Mouse (Mus musculus): ENCODE results near the gene Cmas. TPM values are rescaled to one million over a fixed set of nuclear protein-coding genes. Genes with fewer than 3 reads are reported as not detected.

Gene Cmas
- polyA plus RNA-seq, 1 experiment from 2014 or later, result 57.4 TPM

GRCm38 (mm10) chr6:142795087-142795486 lies 38.6 kb downstream of the Cmas start:
- Histone ChIP-seq H3K27ac (no peak overlapping the region), H3K79me2 (ENCODE audit: inconsistent target) (no peaks in the 10 kb centered on the region)
- WGBS (ENCODE audit: missing documents), result 92% methylated on average over 9 of the region's 9 CpGs

GRCm38 (mm10) chr6:142795655-142796441 lies 39.4 kb downstream of the Cmas start:
- WGBS (ENCODE audit: missing documents), result 93% methylated on average over 12 of the region's 15 CpGs
- Histone ChIP-seq H3K27ac (no peak overlapping the region), H3K79me2 (ENCODE audit: inconsistent target) (no peaks in the 10 kb centered on the region), H3K36me3 (ENCODE audit: inconsistent target) (no peaks in the 10 kb centered on the region), H3K4me3 (ENCODE audit: inconsistent target) (no peak overlapping the region)

More at GRCm38 (mm10) chr6:142795087-142795486, 38.6 kb downstream of the Cmas start:
- no peaks in the 10 kb centered on the region for H3K36me3 ChIP-seq (ENCODE audit: inconsistent target)
- no peak overlapping the region for H3K4me3 ChIP-seq (ENCODE audit: inconsistent target)

DNA sequence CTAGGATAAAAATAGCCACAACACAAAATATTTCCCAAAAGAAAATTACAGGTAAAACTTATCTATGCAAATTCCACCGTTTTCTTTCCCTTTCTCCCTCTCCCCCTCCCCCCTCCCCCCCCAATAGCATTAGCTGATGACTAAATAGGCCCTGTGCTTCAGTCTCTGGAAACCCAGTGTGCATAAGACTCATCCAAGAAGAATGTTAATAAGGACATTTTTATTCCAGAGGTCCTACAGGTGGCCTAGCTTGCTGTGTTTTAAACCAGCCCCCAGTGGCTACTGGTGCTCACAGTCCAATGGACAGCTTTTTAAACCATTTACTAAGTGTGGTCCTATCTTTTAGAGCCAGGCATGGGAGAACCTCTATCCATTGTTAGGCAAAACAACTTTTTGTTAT lies 41.5 kb downstream of the Cmas start:
- Histone ChIP-seq H3K36me3 (ENCODE audit: inconsistent target) (no peaks in the 10 kb centered on the region), H3K79me2 (ENCODE audit: inconsistent target) (no peaks in the 10 kb centered on the region), H3K4me3 (ENCODE audit: inconsistent target) (no peak overlapping the region), H3K27ac (no peak overlapping the region)
- WGBS (ENCODE audit: missing documents), result 90% methylated on average over 1 of the region's 1 CpGs

DNA sequence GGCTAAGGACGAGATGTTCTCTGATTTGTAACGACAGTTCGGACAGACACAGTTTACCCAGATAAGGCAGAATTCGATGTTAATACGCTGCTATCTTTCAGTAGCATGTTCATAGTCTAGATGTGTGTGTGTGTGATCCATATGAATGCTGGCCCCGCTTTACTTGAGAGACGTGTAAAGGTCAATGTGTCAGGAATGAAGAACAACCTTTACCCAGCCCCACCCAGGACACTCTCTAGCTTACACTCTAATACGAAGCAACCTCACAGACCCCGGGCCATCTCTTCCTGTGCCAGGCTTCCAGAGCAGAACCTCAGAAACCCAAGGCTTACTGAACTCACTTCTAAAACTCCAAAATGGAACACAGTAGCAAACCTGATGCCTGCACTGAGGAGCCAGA lies 42.4 kb downstream of the Cmas start:
- Histone ChIP-seq H3K4me3 (ENCODE audit: inconsistent target) (no peak overlapping the region), H3K27ac (no peak overlapping the region)
- 86% methylated on average over 9 of the region's 9 CpGs for WGBS (ENCODE audit: missing documents)

GRCm38 (mm10) chr6:142799704-142800374 lies 43.4 kb downstream of the Cmas start:
- Histone ChIP-seq H3K4me3 (ENCODE audit: inconsistent target) (no peak overlapping the region), H3K27ac (no peak overlapping the region), H3K79me2 (ENCODE audit: inconsistent target) (no peaks in the 10 kb centered on the region), H3K36me3 (ENCODE audit: inconsistent target) (no peaks in the 10 kb centered on the region)
- 73% methylated on average over 6 of the region's 7 CpGs for WGBS (ENCODE audit: missing documents)

More for the DNA sequence above, 42.4 kb downstream of the Cmas start:
- H3K36me3 ChIP-seq (ENCODE audit: inconsistent target), result no peaks in the 10 kb centered on the region
- H3K79me2 ChIP-seq (ENCODE audit: inconsistent target), result no peaks in the 10 kb centered on the region

DNA sequence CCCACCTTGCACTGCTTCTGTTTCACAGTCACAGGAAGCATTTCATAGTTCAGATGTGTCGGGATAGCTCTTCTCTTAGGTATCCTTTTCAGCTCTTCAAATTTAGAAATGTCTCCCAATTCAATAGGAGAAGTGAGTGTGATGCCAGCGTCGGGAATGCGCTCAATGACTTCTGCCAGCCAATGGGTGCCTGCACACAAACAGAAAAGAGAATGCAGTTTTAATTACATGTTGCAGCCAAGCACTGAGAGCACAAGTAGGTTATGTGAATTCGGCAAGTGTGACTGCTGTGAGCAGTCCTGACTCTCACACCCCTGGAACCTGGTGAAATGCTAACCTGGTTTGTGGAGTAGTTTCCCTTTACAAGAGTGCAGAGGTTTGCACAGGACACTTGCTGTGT lies 45.2 kb downstream of the Cmas start:
- no peak overlapping the region for H3K27ac ChIP-seq
- H3K36me3 ChIP-seq (ENCODE audit: inconsistent target), result no peaks in the 10 kb centered on the region
- no peaks in the 10 kb centered on the region for H3K79me2 ChIP-seq (ENCODE audit: inconsistent target)
- WGBS (ENCODE audit: missing documents), result 91% methylated on average over 5 of the region's 5 CpGs
- no peak overlapping the region for H3K4me3 ChIP-seq (ENCODE audit: inconsistent target)

DNA sequence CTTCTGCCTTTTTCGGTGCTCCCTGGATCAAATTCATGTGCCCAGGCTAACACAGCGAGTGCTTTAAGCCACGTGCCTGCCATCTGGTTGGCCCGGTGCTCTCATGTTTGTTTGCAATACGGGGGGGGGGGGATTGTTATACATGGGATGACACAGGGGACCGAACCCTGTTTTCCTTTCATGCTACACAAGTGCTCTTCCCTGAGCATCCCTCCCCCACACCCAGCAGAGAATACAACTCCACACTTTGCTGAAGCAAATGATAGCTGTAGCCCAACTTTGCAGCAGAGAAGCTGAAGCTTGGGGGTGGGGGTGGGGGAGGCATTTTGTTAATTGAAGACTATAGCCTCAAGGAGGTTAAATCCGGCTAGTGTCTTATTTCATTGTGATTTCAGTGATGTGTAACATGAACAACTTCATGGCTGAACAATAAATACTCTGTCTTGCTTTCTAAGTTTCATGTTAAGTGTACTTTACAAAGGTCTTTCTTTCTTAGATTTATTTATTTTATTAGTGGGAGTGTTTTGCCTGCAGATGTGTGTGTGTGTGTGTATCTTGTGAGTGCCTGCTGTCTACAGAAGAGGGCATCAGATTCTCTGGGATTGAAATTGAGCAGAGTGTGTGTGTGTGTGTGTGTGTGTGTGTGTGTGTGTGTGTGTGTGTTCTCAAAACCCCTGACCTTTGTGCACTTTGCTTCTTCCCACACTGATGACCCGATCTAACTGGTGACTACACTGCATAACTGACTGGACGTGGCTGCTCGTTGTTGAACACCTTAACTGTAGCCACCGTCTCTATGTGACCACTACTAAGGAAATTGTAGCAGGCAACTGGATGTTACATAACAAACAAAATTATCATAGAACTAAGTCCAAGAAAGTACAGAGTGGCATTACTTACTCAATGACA lies 46.4 kb downstream of the Cmas start:
- no peak overlapping the region for H3K27ac ChIP-seq
- 78% methylated on average over 11 of the region's 11 CpGs for WGBS (ENCODE audit: missing documents)
- H3K79me2 ChIP-seq (ENCODE audit: inconsistent target), result no peaks in the 10 kb centered on the region
- H3K36me3 ChIP-seq (ENCODE audit: inconsistent target), result no peaks in the 10 kb centered on the region
- no peak overlapping the region for H3K4me3 ChIP-seq (ENCODE audit: inconsistent target)

DNA sequence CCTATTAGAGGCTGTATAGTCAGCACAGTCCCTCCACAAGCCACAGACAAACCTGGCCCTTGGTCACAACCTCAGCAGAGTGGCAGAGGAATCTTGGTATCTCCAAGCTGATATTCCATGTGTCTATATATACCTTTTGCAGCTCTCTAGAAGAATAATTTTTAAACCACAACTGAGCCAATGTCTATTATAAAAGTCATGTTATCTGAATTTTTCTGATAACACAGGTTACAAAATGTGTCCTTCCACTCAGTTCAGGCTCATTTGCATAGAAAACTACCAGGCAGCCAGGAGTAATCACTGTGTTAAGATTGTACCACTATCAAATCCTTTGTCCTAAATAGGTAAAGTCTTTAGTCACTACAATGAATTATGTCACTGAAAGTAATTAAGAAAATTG lies 47.9 kb downstream of the Cmas start, which contains the start of gene Sult6b2:
Sult6b2 (minus strand) TSS at position 101 of the 400 bp plus-strand sequence.
- Histone ChIP-seq H3K79me2 (ENCODE audit: inconsistent target) (no peaks in the 10 kb centered on the region), H3K27ac (no peak within 1 kb of the TSS), H3K4me3 (ENCODE audit: inconsistent target) (no peak within 1 kb of the TSS), H3K36me3 (ENCODE audit: inconsistent target) (no peaks in the 10 kb centered on the region)

DNA sequence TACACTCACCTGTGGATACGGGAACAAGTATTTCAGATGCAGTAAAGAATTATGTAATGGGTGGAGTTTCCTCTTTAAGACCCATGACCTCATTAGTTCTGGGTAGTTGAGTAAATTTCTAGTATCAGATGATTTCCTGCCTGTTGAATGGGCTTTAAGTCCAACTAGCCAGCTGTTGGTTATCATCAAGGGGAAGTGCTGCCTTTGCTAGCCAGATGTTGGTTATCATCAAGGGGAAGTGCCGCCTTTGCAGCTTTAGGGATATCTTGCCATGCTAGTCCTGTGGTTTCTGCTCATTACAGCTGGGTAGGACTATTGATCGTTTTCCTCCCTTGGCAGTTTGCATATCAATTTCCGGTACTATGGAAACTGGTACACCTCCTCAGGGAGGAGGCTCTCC lies 49.8 kb downstream of the Cmas start:
- Histone ChIP-seq H3K79me2 (ENCODE audit: inconsistent target) (no peaks in the 10 kb centered on the region), H3K4me3 (ENCODE audit: inconsistent target) (no peak overlapping the region), H3K27ac (no peak overlapping the region), H3K36me3 (ENCODE audit: inconsistent target) (no peaks in the 10 kb centered on the region)
- WGBS (ENCODE audit: missing documents), result 28% methylated on average over 4 of the region's 4 CpGs

GRCm38 (mm10) chr6:142809373-142810098 lies 53.0 kb downstream of the Cmas start:
- H3K27ac ChIP-seq, result no peak overlapping the region
- WGBS (ENCODE audit: missing documents), result 57% methylated on average over 6 of the region's 6 CpGs
- no peaks in the 10 kb centered on the region for H3K79me2 ChIP-seq (ENCODE audit: inconsistent target)
- H3K36me3 ChIP-seq (ENCODE audit: inconsistent target), result no peaks in the 10 kb centered on the region
- no peak overlapping the region for H3K4me3 ChIP-seq (ENCODE audit: inconsistent target)

- WGBS (ENCODE audit: missing documents), result 33% methylated on average over 6 of the region's 6 CpGs
- Histone ChIP-seq H3K27ac (no peak overlapping the region), H3K4me3 (ENCODE audit: inconsistent target) (no peak overlapping the region), H3K79me2 (ENCODE audit: inconsistent target) (no peaks in the 10 kb centered on the region), H3K36me3 (ENCODE audit: inconsistent target) (no peaks in the 10 kb centered on the region)
Measured at GRCm38 (mm10) chr6:142810239-142810638, 53.8 kb downstream of the Cmas start.

GRCm38 (mm10) chr6:142812969-142813368 lies 56.5 kb downstream of the Cmas start:
- Histone ChIP-seq H3K79me2 (ENCODE audit: inconsistent target) (no peaks in the 10 kb centered on the region), H3K27ac (no peak overlapping the region), H3K36me3 (ENCODE audit: inconsistent target) (no peaks in the 10 kb centered on the region), H3K4me3 (ENCODE audit: inconsistent target) (no peak overlapping the region)
- WGBS (ENCODE audit: missing documents), result 72% methylated on average over 5 of the region's 5 CpGs

DNA sequence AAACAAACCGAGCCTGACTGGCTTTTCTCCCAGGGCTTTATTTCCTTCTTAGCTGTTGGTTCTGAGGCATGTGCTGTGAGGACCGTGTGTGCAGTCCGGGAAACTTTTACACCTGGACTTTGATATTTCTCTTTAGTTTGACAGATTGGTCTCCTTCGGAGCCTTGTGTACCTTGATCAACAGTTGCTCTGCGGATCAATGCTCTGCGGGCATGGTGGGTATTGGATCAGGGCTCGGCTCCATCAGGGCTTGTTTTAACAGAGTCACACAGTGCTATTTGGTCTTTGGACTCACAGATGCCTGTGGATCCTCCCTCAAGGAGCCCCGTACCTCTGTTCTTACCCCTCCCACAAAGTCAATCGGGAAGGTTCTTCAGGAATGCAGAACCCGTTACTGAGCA lies 57.5 kb downstream of the Cmas start:
- WGBS (ENCODE audit: missing documents), result 82% methylated on average over 10 of the region's 10 CpGs
- Histone ChIP-seq H3K4me3 (ENCODE audit: inconsistent target) (no peak overlapping the region), H3K36me3 (ENCODE audit: inconsistent target) (no peaks in the 10 kb centered on the region), H3K27ac (no peak overlapping the region), H3K79me2 (ENCODE audit: inconsistent target) (no peaks in the 10 kb centered on the region)

- Histone ChIP-seq H3K4me3 (ENCODE audit: inconsistent target) (no peak overlapping the region), H3K27ac (no peak overlapping the region), H3K79me2 (ENCODE audit: inconsistent target) (no peaks in the 10 kb centered on the region), H3K36me3 (ENCODE audit: inconsistent target) (no peaks in the 10 kb centered on the region)
- 6% methylated on average over 15 of the region's 15 CpGs for WGBS (ENCODE audit: missing documents)
Measured at GRCm38 (mm10) chr6:142814495-142814921, 58.0 kb downstream of the Cmas start.
